Mouse (Mus musculus): ENCODE data around the gene Lyzl6. TPM values are rescaled to one million over a fixed set of nuclear protein-coding genes. Genes with fewer than 3 reads are reported as not detected.

The Lyzl6 gene
- polyA plus RNA-seq, 1 experiment, result not detected

DNA sequence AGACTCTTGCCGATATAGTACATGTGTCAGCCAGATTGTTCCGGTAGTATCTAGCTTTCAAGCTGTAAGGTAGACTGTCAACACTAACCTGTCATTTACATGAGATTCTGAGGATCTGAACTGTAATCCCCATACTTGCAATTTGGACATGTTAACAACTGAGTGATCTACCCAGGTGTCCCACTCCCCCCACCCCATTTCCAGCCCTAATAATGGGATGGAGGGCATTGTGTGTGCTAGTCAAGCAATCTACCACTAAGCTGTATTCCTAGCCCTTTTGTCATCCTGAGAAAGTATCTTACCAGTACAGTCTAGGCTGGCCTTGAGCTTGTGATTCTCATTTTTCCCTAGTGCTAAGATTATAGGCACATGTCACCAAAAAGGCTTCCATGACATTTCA is 27.9 kb downstream of the Lyzl6 start:
- TF ChIP-seq SRF (IDR thresholded peaks at IDR 0.05; ENCODE audit: control insufficient read depth, insufficient read length, low read depth) (no peak), TCF3 (IDR thresholded peaks at IDR 0.05; ENCODE audit: insufficient read length, low read depth) (no peak), USF1 (IDR thresholded peaks at IDR 0.05; ENCODE audit: low read depth) (no peak), REST (IDR thresholded peaks at IDR 0.05; ENCODE audit: insufficient read depth, insufficient read length) (no peak), E2F4 (IDR thresholded peaks at IDR 0.05; ENCODE audit: insufficient read depth) (no peak), POLR2A (IDR thresholded peaks at IDR 0.05; ENCODE audit: insufficient read length, low read depth) (no peak), TCF12 (IDR thresholded peaks at IDR 0.05; ENCODE audit: insufficient read depth, poor library complexity, severe bottlenecking) (no peak), MYOD1 (IDR thresholded peaks at IDR 0.05; ENCODE audit: control insufficient read depth in 1 of 3, insufficient read length in 2 of 3, low read depth in 2 of 3) (no peak)
- no peak overlapping the region for H3K4me3 ChIP-seq
- no peaks in the 10 kb centered on the region for H3K36me3 ChIP-seq (ENCODE audit: control insufficient read depth, insufficient read depth)
- H3K27me3 ChIP-seq (ENCODE audit: control insufficient read depth, insufficient read depth, insufficient read length), result no peaks in the 10 kb centered on the region
- no peak overlapping the region for H3K4me2 ChIP-seq (ENCODE audit: low read depth)
- H3K79me2 ChIP-seq (ENCODE audit: control insufficient read depth, insufficient read depth), result no peaks in the 10 kb centered on the region
- no peak overlapping the region for H3ac ChIP-seq (ENCODE audit: control insufficient read depth, insufficient read length)

DNA sequence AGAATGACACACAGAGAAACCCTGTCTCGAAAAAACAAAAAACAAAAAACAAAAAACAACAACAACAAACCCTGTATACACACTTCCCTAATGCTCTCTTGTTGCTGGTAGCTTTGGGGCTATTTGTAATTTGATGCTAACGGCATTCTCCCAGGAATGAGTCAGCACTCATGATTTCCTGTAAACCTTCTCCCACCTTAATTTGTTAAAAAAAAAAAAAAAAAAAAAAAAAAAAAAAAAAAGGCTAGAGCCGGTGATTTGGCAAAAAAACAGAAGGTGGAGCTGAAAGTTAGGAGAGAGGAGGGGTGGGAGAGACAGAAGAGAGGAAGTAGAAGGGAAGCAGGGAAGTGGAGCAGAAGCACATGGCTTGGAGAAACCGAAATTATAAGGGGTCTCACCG is 32.1 kb downstream of the Lyzl6 start:
- Histone ChIP-seq H3K27me3 (ENCODE audit: control insufficient read depth, insufficient read depth, insufficient read length) (no peaks in the 10 kb centered on the region), H3K4me2 (ENCODE audit: low read depth) (no peak overlapping the region), H3K4me3 (no peak overlapping the region), H3K79me2 (ENCODE audit: control insufficient read depth, insufficient read depth) (no peaks in the 10 kb centered on the region), H3K36me3 (ENCODE audit: control insufficient read depth, insufficient read depth) (no peaks in the 10 kb centered on the region), H3ac (ENCODE audit: control insufficient read depth, insufficient read length) (no peak overlapping the region)
- TF ChIP-seq CEBPB (IDR thresholded peaks at IDR 0.05; ENCODE audit: insufficient read depth, poor library complexity, severe bottlenecking) (no peak), POLR2A (IDR thresholded peaks at IDR 0.05; ENCODE audit: insufficient read length, low read depth) (no peak), TCF12 (IDR thresholded peaks at IDR 0.05; ENCODE audit: insufficient read depth, poor library complexity, severe bottlenecking) (no peak), MYOD1 (IDR thresholded peaks at IDR 0.05; ENCODE audit: control insufficient read depth in 1 of 3, insufficient read length in 2 of 3, low read depth in 2 of 3) (no peak), SRF (IDR thresholded peaks at IDR 0.05; ENCODE audit: control insufficient read depth, insufficient read length, low read depth) (no peak), USF1 (IDR thresholded peaks at IDR 0.05; ENCODE audit: low read depth) (no peak), TCF3 (IDR thresholded peaks at IDR 0.05; ENCODE audit: insufficient read length, low read depth) (no peak), MYOG (IDR thresholded peaks at IDR 0.05; ENCODE audit: control insufficient read depth in 1 of 3, insufficient read depth in 1 of 3, insufficient read length in 2 of 3, low read depth in 2 of 3) (no peak), E2F4 (IDR thresholded peaks at IDR 0.05; ENCODE audit: insufficient read depth) (no peak), REST (IDR thresholded peaks at IDR 0.05; ENCODE audit: insufficient read depth, insufficient read length) (no peak)

Other genes with a start within 250 kb of the Lyzl6 start
- gene Plekhm1, start 226.2 kb downstream of the Lyzl6 start, polyA plus RNA-seq (2012; fragmentation: generic; extraction: Trizol), result 12.2 TPM
- gene Lrrc37a, start 134.3 kb downstream of the Lyzl6 start, polyA plus RNA-seq (2012; fragmentation: generic; extraction: Trizol), result not detected
- gene Gm884, start 17.8 kb downstream of the Lyzl6 start, polyA plus RNA-seq (2012; fragmentation: generic; extraction: Trizol), result not detected
- gene Rprml, start 10.7 kb upstream of the Lyzl6 start, polyA plus RNA-seq (2012; fragmentation: generic; extraction: Trizol), result 0.04 TPM
- gene Gosr2, start 59.0 kb upstream of the Lyzl6 start, polyA plus RNA-seq (2012; fragmentation: generic; extraction: Trizol), result 73.9 TPM
- gene Wnt9b, start 110.9 kb upstream of the Lyzl6 start, polyA plus RNA-seq (2012; fragmentation: generic; extraction: Trizol), result not detected
- 0.04 TPM for gene Wnt3, start 135.3 kb upstream of the Lyzl6 start, polyA plus RNA-seq (2012; fragmentation: generic; extraction: Trizol)

Measured in myocyte (in vitro differentiated cells).